In the genomic region with DNA sequence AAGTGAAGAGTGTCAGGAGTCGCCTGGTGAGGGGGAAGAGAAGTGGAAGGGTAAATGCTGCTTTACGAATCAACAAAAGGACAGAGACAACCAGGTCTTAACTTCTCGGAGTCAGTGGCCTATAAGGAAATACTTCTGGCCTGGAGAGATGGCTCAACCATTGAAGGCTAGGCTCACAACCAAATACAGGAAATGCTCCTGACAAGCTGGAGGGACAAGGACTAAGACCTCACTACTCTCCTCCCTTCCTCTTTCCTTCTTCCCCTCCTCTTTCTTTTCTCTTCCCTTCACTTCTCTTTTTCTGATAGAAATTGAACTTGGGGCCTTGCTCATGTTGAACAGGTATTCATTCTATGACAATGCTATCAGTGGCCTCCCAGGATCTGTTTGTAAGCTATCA, we compare ENCODE assay signal across 23 mouse cellular contexts.
"Had no signal": no experiment of that assay in that cellular context is flagged by ENCODE, and none has a peak within 500 bp of the region (broad histone marks: within the 10 kb centered on the region; RNA-seq: fewer than 3 reads in every experiment).

No protein-coding gene starts in this region.

- H3K27ac ChIP-seq: liver, embryonic 15.5 days; lung, embryonic 15.5 days; macrophage; midbrain, embryonic 13.5 days; midbrain, embryonic 15.5 days; neural tube, embryonic 13.5 days; neural tube, embryonic 15.5 days; stomach, embryonic 15.5 days; stomach, postnatal 0 days had no signal

- DNase-seq: liver, postnatal 0 days; lung, adult 2 months; lung, postnatal 14 days; lung, postnatal 36 days; retina, postnatal 1 day; right cerebral cortex, adult 18-20 months; right cerebral cortex, postnatal 14 days; thymus, adult 2 months; thymus, postnatal 25 days; thymus, postnatal 4 days had no signal

- H3K4me2 ChIP-seq: liver, embryonic 15.5 days; lung, embryonic 15.5 days; midbrain, embryonic 11.5 days; midbrain, embryonic 13.5 days; midbrain, embryonic 15.5 days; neural tube, embryonic 13.5 days; neural tube, embryonic 15.5 days; stomach, embryonic 15.5 days had no signal

- ATAC-seq: liver, postnatal 0 days; lung, postnatal 0 days; midbrain, embryonic 13.5 days; midbrain, embryonic 15.5 days had no signal

- H3K36me3 ChIP-seq: liver, embryonic 15.5 days; lung, embryonic 15.5 days; midbrain, embryonic 13.5 days; midbrain, embryonic 15.5 days; neural tube, embryonic 13.5 days; neural tube, embryonic 15.5 days; stomach, embryonic 15.5 days had no signal

- H3K4me1 ChIP-seq: liver, embryonic 15.5 days; midbrain, embryonic 13.5 days; midbrain, embryonic 15.5 days; neural tube, embryonic 13.5 days; neural tube, embryonic 15.5 days; stomach, embryonic 15.5 days had no signal

- H3K27me3 ChIP-seq: liver, embryonic 15.5 days; lung, embryonic 15.5 days; midbrain, embryonic 13.5 days; midbrain, embryonic 15.5 days; neural tube, embryonic 13.5 days; neural tube, embryonic 15.5 days; stomach, embryonic 15.5 days had no signal

- H3K9me3 ChIP-seq: liver, embryonic 15.5 days; lung, embryonic 15.5 days; megakaryocyte, embryonic 14.5 days; midbrain, embryonic 13.5 days; midbrain, embryonic 15.5 days; neural tube, embryonic 13.5 days; neural tube, embryonic 15.5 days; stomach, embryonic 15.5 days had no signal

- H3K4me3 ChIP-seq: liver, embryonic 15.5 days; lung, embryonic 15.5 days; megakaryocyte, embryonic 14.5 days; midbrain, embryonic 13.5 days; midbrain, embryonic 15.5 days; myocyte; neural tube, embryonic 13.5 days; neural tube, embryonic 15.5 days; stomach, embryonic 15.5 days had no signal

- H3K9ac ChIP-seq: liver, embryonic 15.5 days; liver, postnatal 0 days; lung, embryonic 15.5 days; midbrain, embryonic 13.5 days; midbrain, embryonic 15.5 days; neural tube, embryonic 13.5 days; neural tube, embryonic 15.5 days; stomach, embryonic 15.5 days had no signal
